Mouse (Mus musculus) heart, postnatal 0 days (tissue): ENCODE data around the gene Abca13. TPM values are rescaled to one million over a fixed set of nuclear protein-coding genes. Genes with fewer than 3 reads are reported as not detected.

ENCODE experiments used
- ATAC-seq: fragments of 200-750 bp; cut with Nextera tagmentation; 2 replicates; pipeline ENCODE4 v1.8.0; 2017; ENCODE audit warnings: low read depth, moderate number of reproducible peaks, moderate library complexity; ENCODE audit not compliant: insufficient read depth
- DNase-seq: peaks from one replicate; pipeline ENCODE4 v3.0.0-alpha.2; 2016; ENCODE audit warnings: low spot score
- H3K27ac ChIP-seq: fragments of 300-500 bp; sonication (generic); 2 replicates; pipeline ENCODE4 v1.5.1; 2014; ENCODE audit warnings: low read depth, mild to moderate bottlenecking
- H3K27me3 ChIP-seq: fragments of 300-500 bp; sonication (generic); 2 replicates; pipeline ENCODE4 v1.6.1; 2014; ENCODE audit warnings: low read length, mixed read lengths; ENCODE audit not compliant: control insufficient read depth, insufficient read depth
- H3K36me3 ChIP-seq: fragments of 300-500 bp; sonication (generic); replicated peaks from 2 replicates; pipeline ENCODE4 v1.6.1; 2014; ENCODE audit warnings: low read length, mixed read lengths; ENCODE audit not compliant: control insufficient read depth, insufficient read depth
- H3K4me1 ChIP-seq: fragments of 300-500 bp; sonication (generic); 2 replicates; pipeline ENCODE4 v1.6.1; 2014; ENCODE audit warnings: antibody characterized with exemption; ENCODE audit not compliant: control insufficient read depth, insufficient read depth
- H3K4me2 ChIP-seq: fragments of 300-500 bp; sonication (generic); 2 replicates; pipeline ENCODE4 v1.6.1; 2014; ENCODE audit warnings: low read depth, mild to moderate bottlenecking, low read length, moderate library complexity
- H3K4me3 ChIP-seq: fragments of 300-500 bp; sonication (generic); 2 replicates; pipeline ENCODE4 v1.5.1; 2014; ENCODE audit warnings: low read depth, low read length
- H3K9ac ChIP-seq: fragments of 300-500 bp; sonication (generic); replicated peaks from 2 replicates; pipeline ENCODE4 v1.6.1; 2014; ENCODE audit warnings: low read depth, low read length, mixed read lengths
- H3K9me3 ChIP-seq: fragments of 300-500 bp; sonication (generic); replicated peaks from 2 replicates; pipeline ENCODE4 v1.6.1; 2016; ENCODE audit warnings: low read length; ENCODE audit not compliant: control insufficient read depth
- CTCF ChIP-seq: IDR thresholded peaks from 2 replicates; pipeline ENCODE4 v1.5.1; 2016; ENCODE audit warnings: antibody characterized with exemption, control low read depth, low read depth
- EP300 ChIP-seq: IDR thresholded peaks from 2 replicates; pipeline ENCODE4 v1.6.1; 2016; ENCODE audit warnings: antibody characterized with exemption, low read depth
- WGBS: fragments of 180-500 bp; shearing (Covaris S2); extraction: QIAGEN DNeasy Blood & Tissue Kit; methylation state at CpG from one replicate; pipeline ENCODE4 v1.1.7; 2014; 5-methylcytosine and 5-hydroxymethylcytosine counted together
- polyA plus RNA-seq: library from polyadenylated mRNA; unstranded; fragments of >200 nt; fragmentation: Nextera tagmentation; extraction: Ambion mirVana; gene quantifications from 2 replicates; pipeline ENCODE4 v1.2.1, GENCODE M21; 2015
- total RNA-seq: library from RNA; depleted of rRNA; stranded (reverse); fragments of >200 nt; gene quantifications from 2 replicates; pipeline ENCODE4 v1.2.3, GENCODE M21; 2014; ENCODE audit warnings: low replicate concordance; rRNA removed

Gene Abca13
- total and polyA plus RNA-seq, 2 experiments from 2014 or later: under 0.01 to 0.04 TPM

GRCm38 (mm10) chr11:9684952-9685351 is 493.2 kb downstream of the Abca13 start:
- no peaks in the 10 kb centered on the region for H3K36me3 ChIP-seq
- DNase-seq: no peak
- H3K4me3 ChIP-seq: no peak overlapping the region
- no peak for ATAC-seq
- H3K9me3 ChIP-seq: no peaks in the 10 kb centered on the region
- H3K4me2 ChIP-seq: no peak overlapping the region
- 71% methylated on average over 2 of the region's 2 CpGs for WGBS
- TF ChIP-seq CTCF (no peak), EP300 (no peak)
- no peak overlapping the region for H3K27ac ChIP-seq
- no peaks in the 10 kb centered on the region for H3K27me3 ChIP-seq
- H3K9ac ChIP-seq: no peak overlapping the region
- H3K4me1 ChIP-seq: no peaks in the 10 kb centered on the region

DNA sequence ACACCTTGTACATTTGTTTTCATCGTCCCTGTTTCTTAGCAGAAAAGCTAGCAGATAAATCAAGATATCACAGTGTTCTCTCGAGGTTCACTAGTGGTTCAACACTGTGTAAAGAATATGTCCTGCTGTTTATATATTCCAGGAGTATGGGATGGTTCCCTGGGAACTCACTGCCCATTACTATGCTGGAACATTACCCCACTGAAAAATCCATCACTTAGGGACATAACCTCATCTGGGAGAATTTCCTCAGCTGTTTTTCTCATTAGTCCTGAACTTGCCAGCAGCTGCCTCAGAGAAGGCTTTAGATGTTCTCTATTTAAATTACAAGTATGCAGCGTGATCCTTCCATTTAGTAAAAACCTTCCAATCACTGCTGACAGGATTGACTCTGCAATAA is 513.4 kb downstream of the Abca13 start:
- Histone ChIP-seq H3K4me1 (no peaks in the 10 kb centered on the region), H3K36me3 (no peaks in the 10 kb centered on the region), H3K27me3 (no peaks in the 10 kb centered on the region), H3K9ac (no peak overlapping the region), H3K9me3 (no peaks in the 10 kb centered on the region), H3K4me3 (no peak overlapping the region), H3K4me2 (no peak overlapping the region), H3K27ac (no peak overlapping the region)
- ATAC-seq: no peak
- WGBS: 57% methylated on average over 3 of the region's 3 CpGs
- TF ChIP-seq CTCF (no peak), EP300 (no peak)
- no peak for DNase-seq

DNA sequence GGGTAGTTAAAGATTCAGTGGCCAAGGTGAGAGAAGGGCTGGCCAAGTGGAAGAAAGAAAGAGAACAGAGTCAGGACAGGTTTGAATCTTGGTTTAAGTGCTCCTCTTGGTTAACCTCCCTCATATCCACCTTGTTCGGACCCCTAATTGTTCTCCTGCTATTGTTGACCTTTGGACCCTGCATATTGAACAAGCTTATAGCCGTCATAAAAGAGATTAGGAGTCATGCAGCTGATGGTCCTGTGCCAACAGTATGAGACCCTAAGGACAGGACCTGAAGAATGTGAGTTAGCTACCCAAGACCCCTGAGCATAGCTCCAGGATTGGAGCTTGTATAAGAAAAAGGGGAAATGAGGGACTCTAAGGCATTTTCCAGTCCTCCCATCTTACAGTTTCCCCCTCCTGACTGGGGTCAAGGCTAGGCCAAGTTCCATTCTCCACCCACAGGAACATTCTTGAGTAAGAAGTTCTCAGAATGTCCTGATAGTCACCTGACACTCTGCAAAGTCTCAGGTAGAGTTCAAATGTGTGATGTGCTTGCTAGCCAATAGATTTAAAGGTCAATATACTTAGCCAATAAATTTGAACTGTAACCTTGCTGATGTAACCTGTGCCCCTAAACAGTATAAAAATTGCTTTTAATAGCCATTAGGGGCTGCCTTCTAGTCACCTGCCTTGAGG is 536.2 kb downstream of the Abca13 start:
- H3K27me3 ChIP-seq: no peaks in the 10 kb centered on the region
- no peak overlapping the region for H3K9ac ChIP-seq
- ATAC-seq: no peak
- WGBS: 54% methylated on average over 2 of the region's 2 CpGs
- H3K4me3 ChIP-seq: no peak overlapping the region
- no peak overlapping the region for H3K27ac ChIP-seq
- no peaks in the 10 kb centered on the region for H3K9me3 ChIP-seq
- no peak overlapping the region for H3K4me2 ChIP-seq
- no peaks in the 10 kb centered on the region for H3K4me1 ChIP-seq
- no peak for DNase-seq
- H3K36me3 ChIP-seq: no peaks in the 10 kb centered on the region
- no peak for TF ChIP-seq EP300
- no peak for TF ChIP-seq CTCF

DNA sequence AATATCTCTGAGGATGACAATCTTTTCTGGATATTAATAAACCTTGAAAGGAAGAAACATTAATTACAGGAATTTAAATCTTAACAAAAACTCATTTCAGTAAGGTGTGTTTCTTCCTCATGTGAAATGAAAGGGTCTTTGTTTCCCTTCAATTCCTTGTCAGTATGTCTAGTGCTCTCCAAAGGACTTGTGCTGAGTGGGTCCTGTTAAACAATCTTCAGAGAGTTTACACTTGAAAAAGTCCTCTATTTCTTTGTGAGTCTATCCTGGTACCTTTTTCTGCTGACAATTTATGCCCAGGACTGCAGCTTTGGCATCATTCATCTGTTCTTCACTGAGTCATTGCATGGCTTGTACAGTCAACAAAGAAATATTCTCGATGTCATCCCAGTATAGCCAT is 539.6 kb downstream of the Abca13 start:
- Histone ChIP-seq H3K9ac (no peak overlapping the region), H3K4me3 (no peak overlapping the region), H3K9me3 (no peaks in the 10 kb centered on the region), H3K27me3 (no peaks in the 10 kb centered on the region), H3K4me1 (no peaks in the 10 kb centered on the region), H3K36me3 (no peaks in the 10 kb centered on the region), H3K4me2 (no peak overlapping the region), H3K27ac (no peak overlapping the region)
- TF ChIP-seq CTCF: no peak
- TF ChIP-seq EP300: no peak
- no peak for ATAC-seq
- WGBS: 76% methylated on average over 1 of the region's 1 CpGs
- no peak for DNase-seq

Other genes starting within 250 kb of the Abca13 start
- gene Pkd1l1, start 218.7 kb upstream of the Abca13 start, total RNA-seq: not detected in 2 replicates
- 0.01 TPM in 1 of 2 replicates, not detected in the other for gene Pkd1l1, start 218.7 kb upstream of the Abca13 start, polyA plus RNA-seq
- 13.7 and 14.4 TPM in 2 replicates for gene Hus1, start 180.8 kb upstream of the Abca13 start, total RNA-seq
- 8.1 and 8.4 TPM in 2 replicates for gene Hus1, start 180.8 kb upstream of the Abca13 start, polyA plus RNA-seq
- gene Gm11992, start 143.3 kb upstream of the Abca13 start, total RNA-seq: 11.3 and 12.3 TPM in 2 replicates
- 6.5 and 7.7 TPM in 2 replicates for gene Gm11992, start 143.3 kb upstream of the Abca13 start, polyA plus RNA-seq
- gene Sun3, start 143.0 kb upstream of the Abca13 start, total RNA-seq: 1.9 TPM in 1 of 2 replicates, not detected in the other
- 2.3 and 3.0 TPM in 2 replicates for gene Sun3, start 143.0 kb upstream of the Abca13 start, polyA plus RNA-seq
- gene Upp1, start 73.8 kb upstream of the Abca13 start, total RNA-seq: 63.2 and 81.4 TPM in 2 replicates
- gene Upp1, start 73.8 kb upstream of the Abca13 start, polyA plus RNA-seq: 65.0 and 73.4 TPM in 2 replicates